Mouse (Mus musculus) left cerebral cortex, postnatal 14 days (tissue): Measurements from ENCODE around the gene Gli2. TPM values are rescaled to one million over a fixed set of nuclear protein-coding genes. Genes with fewer than 3 reads are reported as not detected.

ENCODE experiments used
- DNase-seq, 2 experiments: peaks; one replicate each; pipeline ENCODE4 v3.0.0; 2021 to 2022; ENCODE audit warnings: low spot score in 2 of 2, mixed read lengths in 1 of 2
- intact Hi-C: fragments of 180-260 bp; cut with DNase I; formaldehyde crosslinking; loops from one replicate; pipeline ENCODE4 v1.15.1; 2025
- total RNA-seq, 2 experiments: library from RNA; stranded (reverse); gene quantifications; 2 replicates each; pipeline ENCODE4 v1.2.3; 2021

The Gli2 gene
- total RNA-seq, 2 experiments from 2014 or later, result 3.3 to 3.8 TPM

GRCm38 (mm10) chr1:118873559-118873958, 179.9 kb downstream of the Gli2 start:
- no peak for DNase-seq
- intact Hi-C loops, result no loop called here

GRCm38 (mm10) chr1:118864735-118865134, 188.7 kb downstream of the Gli2 start:
- no peak for DNase-seq

GRCm38 (mm10) chr1:118864031-118864430, 189.4 kb downstream of the Gli2 start:
- intact Hi-C loops, result no loop called here
- DNase-seq, result peak in 1 of 2 experiments; percentile 44

More at GRCm38 (mm10) chr1:118864735-118865134, 188.7 kb downstream of the Gli2 start:
- intact Hi-C loops, result no loop called here

GRCm38 (mm10) chr1:118858101-118858500, 195.3 kb downstream of the Gli2 start:
- DNase-seq, result no peak
- intact Hi-C loops, result no loop called here

- DNase-seq, result no peak
- intact Hi-C loops, result no loop called here
Observed at GRCm38 (mm10) chr1:118830658-118831057, 222.8 kb downstream of the Gli2 start.

- intact Hi-C loops, result no loop called here
- DNase-seq, result peak; percentile 27 to 45
Observed at GRCm38 (mm10) chr1:118826614-118827013, 226.8 kb downstream of the Gli2 start.

- intact Hi-C loops, result no loop called here
- DNase-seq, result peak; percentile 13 to 50
Observed at GRCm38 (mm10) chr1:118825467-118826219, 227.8 kb downstream of the Gli2 start.

- intact Hi-C loops, result no loop called here
- DNase-seq, result no peak
Observed at GRCm38 (mm10) chr1:118825035-118825434, 228.4 kb downstream of the Gli2 start.

GRCm38 (mm10) chr1:118822258-118822657, 231.2 kb downstream of the Gli2 start:
- DNase-seq, result no peak
- intact Hi-C loops, result no loop called here

- no peak for DNase-seq
- intact Hi-C loops, result no loop called here
Observed at GRCm38 (mm10) chr1:118815015-118815414, 238.4 kb downstream of the Gli2 start.

- intact Hi-C loops, result no loop called here
- peak; percentile 47 to 54 for DNase-seq
Observed at GRCm38 (mm10) chr1:118810336-118810735, 243.1 kb downstream of the Gli2 start.

GRCm38 (mm10) chr1:118806727-118807126, 246.7 kb downstream of the Gli2 start:
- DNase-seq, result no peak
- intact Hi-C loops, result no loop called here

GRCm38 (mm10) chr1:118802166-118802565, 251.3 kb downstream of the Gli2 start:
- no peak for DNase-seq
- intact Hi-C loops, result no loop called here

- DNase-seq, result no peak
- intact Hi-C loops, result no loop called here
Observed at GRCm38 (mm10) chr1:118799322-118800116, 253.9 kb downstream of the Gli2 start.

- no peak for DNase-seq
- intact Hi-C loops, result no loop called here
Observed at GRCm38 (mm10) chr1:118795415-118796167, 257.8 kb downstream of the Gli2 start.

GRCm38 (mm10) chr1:118789871-118790270, 263.5 kb downstream of the Gli2 start:
- intact Hi-C loops, result no loop called here
- DNase-seq, result no peak

GRCm38 (mm10) chr1:118789468-118789867, 264.0 kb downstream of the Gli2 start:
- intact Hi-C loops, result no loop called here
- DNase-seq, result no peak

GRCm38 (mm10) chr1:118788813-118789212, 264.6 kb downstream of the Gli2 start:
- intact Hi-C loops, result no loop called here
- DNase-seq, result no peak

GRCm38 (mm10) chr1:118787486-118787885, 265.9 kb downstream of the Gli2 start:
- intact Hi-C loops, result no loop called here
- DNase-seq, result no peak
